Mouse (Mus musculus) thymus, postnatal 14 days (tissue): ENCODE measurements around the gene Agxt.

Experiments used
- DNase-seq: peaks from one replicate; pipeline ENCODE4 v3.0.0; 2021

Gene Agxt

GRCm38 (mm10) chr1:93135036-93135526 lies at the start of gene Agxt:
Agxt (plus strand) TSS chr1:93135240.
- DNase-seq, result no peak

- no peak for DNase-seq
Observed at GRCm38 (mm10) chr1:93092582-93092981, 42.5 kb upstream of the Agxt start.

DNA sequence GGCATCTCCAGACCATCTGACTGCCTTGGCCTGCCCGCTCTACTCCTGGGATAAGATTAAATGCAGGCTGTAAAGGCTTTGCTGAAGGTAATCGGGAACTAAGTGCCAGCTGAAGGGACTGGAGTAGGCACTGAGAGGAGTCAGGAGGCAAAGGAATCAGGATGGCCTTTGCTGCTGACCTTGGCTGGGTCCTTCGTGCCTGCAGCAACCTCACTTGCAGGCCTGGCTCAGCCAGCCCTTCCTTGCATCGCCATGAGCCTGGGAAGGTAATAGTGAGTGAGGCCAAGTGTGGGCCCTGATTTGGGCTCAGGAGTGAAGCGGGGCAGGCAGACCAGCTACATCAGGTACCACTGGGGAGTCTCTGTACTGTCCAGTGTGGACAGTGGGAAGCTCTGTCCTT lies 36.1 kb upstream of the Agxt start:
- DNase-seq, result no peak

GRCm38 (mm10) chr1:93100243-93100575 lies 34.8 kb upstream of the Agxt start:
- no peak for DNase-seq

DNA sequence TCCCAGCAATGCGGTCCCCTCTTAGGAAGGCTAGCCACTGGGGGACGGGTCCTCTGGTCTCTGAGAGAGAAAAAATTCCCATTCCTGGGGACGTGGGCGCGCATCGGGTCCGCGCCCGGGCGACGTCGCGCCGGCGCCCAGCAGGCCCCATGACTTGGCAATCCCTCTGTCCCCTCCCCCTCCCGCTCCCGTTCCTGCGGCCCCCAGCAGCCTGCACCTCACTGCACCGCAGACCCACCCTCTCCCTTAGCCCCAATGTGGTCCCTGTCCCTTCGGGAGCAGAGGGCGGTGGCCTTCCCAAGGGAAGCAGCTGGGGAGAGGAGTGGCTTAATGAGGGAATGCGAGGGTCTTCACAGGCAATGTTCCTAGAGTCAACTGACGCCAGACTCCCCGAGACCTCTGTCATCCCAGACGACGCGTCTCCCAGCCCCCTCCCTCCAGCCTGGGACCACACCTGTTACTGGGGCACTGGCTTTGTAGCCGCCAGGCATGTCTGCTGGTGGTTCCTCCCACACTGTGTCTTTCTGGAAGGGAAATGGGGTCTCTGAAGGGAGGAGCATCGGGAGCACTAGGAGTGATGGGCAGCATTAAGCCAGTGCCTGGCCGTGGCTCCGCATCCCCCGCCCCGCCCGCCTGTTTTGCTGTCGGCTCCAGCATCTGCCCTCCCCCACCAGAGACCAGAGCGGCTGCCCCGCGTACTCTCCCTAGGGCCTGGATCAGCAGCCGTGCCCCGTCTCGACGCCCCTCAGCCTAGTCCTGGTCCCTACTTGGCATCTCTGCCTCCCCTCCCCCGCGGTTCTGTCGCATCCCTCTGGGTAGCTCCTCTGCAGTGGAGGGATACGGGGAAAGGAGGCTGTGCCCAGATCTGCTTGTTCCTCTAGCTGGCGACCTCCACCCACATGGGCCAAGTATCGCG lies 34.2 kb upstream of the Agxt start:
- DNase-seq, result no peak

GRCm38 (mm10) chr1:93101571-93102061 lies 33.4 kb upstream of the Agxt start, which contains the start of gene Kif1a:
Kif1a (minus strand) TSS chr1:93101951.
- DNase-seq, result no peak

DNA sequence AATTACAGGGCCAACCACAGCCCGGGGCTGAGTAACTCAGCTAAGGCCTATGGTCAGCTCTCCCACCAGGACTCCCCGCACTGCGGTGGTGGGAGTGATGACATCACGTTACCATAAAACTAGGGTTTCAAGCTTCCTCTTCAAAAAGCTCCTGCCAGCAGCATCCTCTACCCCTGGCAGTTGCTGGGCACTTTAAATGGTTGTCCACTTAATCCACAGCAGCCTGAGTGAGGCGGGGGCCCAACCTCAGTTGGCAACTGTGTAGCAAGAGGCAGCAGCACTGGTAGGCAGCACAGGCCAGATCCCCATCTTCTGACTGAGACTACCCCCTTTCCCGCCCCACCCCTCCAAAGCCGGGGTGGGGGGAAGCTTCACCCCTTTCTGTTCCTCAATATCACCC lies 32.3 kb upstream of the Agxt start:
- DNase-seq, result no peak

GRCm38 (mm10) chr1:93114713-93115463 lies 20.2 kb upstream of the Agxt start:
- DNase-seq, result peak; percentile 69

- DNase-seq, result no peak
Observed at GRCm38 (mm10) chr1:93115471-93115870, 19.6 kb upstream of the Agxt start.

DNA sequence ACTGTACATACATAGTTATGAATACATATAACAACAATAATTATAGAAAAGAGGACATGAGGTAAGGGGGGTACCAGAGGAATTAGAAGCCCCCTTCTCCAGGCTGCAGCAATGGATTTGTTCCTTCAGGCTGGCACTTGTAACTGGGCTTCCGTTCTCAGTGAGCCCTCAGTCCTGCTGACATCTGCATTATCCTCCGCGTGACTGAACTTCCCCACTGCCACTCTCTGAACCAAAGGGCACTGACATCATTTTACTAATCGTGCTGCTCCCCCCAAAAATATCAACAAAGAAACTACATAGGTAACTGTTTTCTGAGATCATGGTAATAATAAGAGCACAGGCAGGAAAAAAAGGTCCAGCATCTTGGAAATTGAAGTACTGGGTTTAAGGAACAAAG lies 16.2 kb upstream of the Agxt start:
- no peak for DNase-seq

GRCm38 (mm10) chr1:93123179-93123854 lies 11.7 kb upstream of the Agxt start:
- DNase-seq, result no peak

DNA sequence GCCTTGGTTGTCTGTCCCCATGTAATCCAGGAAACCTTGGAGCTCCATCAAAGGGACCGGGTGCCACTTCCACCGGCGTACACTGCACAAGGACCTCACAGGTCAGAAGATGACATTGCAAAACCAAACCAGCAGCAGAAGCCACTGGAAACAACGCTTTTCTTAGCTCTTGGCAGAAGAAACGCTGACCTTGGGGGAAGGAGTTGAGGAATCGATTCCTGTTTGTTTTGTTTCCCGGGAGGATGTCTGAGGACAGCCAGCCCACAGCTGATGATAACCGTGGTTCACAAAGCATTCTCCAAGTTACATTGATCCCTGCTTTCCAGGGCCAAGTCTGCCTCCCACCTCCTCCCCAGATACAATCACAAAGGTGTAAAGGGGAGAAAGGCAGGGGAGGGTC lies 11.0 kb upstream of the Agxt start:
- DNase-seq, result no peak

GRCm38 (mm10) chr1:93125256-93125655 lies 9.8 kb upstream of the Agxt start:
- DNase-seq, result no peak

DNA sequence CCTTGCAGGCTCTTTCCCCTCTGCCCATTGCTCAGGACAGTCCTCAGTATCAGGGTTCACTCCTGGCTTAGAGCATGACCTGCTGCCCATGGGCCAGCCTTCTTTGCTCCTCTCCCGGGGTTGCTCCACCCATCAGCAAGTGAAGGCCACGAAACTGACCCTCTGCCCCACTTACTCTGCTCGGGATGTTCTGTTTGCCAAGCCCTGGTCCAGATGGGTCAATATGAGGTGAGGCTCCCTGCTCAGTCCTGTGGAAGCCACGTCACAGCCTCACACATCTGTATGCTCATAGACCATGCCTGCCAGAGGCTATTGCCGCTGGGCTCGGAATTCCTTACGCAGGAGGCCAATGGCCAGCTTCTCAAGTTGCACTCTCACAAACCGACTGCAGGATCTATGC lies 6.8 kb upstream of the Agxt start:
- no peak for DNase-seq

DNA sequence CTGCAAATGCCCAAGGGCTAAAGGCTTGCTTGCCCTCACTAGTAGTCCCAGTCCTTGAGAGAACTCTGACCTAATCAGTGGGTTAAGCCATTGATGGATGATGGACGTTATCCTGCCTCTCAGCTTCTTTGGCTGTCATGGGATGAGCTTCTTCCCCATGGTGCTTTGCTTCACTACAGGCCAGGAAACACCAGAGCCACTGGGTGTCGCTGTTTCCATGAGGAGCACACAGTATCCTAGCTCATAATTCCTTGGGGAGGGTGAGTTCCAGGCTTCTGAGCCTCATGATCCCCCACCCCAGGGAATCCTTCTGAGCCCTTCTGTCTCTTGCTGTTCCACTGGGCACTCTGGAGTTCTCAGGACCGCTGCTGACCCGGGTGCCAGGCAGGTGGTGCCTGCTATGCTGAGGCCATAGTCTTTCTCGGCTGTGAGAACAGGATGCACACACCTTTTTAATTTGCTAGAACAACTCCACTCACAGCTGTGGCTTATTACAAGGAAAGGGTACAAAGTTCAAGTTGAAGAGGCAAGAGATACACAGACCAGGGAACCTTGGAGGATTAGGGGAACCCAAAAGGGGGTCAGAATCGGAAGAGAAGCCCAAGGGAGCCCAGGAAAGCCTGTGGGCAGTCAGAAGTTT lies 6.2 kb upstream of the Agxt start:
- DNase-seq, result no peak

- DNase-seq, result no peak
Observed at GRCm38 (mm10) chr1:93130242-93130983, 4.6 kb upstream of the Agxt start.

DNA sequence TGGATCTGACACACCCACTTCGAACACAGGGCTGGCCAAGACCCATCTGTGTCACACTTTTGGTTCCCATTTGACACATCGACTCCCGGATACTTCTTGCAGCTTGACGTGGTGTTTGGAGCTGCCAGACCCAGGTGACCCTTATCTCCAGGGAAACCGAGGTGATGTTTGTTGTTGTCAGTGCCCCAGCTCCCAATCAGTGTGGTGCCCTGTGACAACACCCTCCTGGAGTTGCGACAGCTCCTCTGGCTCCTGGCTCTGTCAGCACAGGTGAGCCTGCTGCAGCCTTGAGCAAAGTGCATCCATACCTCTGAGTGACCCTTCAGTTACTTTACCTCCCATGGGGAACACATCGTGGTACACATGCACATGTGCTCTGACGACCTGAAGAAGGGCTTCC lies 2.4 kb upstream of the Agxt start:
- no peak for DNase-seq

GRCm38 (mm10) chr1:93138534-93138933 lies 3.5 kb downstream of the Agxt start:
- no peak for DNase-seq

- no peak for DNase-seq
Observed at GRCm38 (mm10) chr1:93139713-93140112, 4.7 kb downstream of the Agxt start.

- DNase-seq, result no peak
Observed at GRCm38 (mm10) chr1:93142871-93143270, 7.8 kb downstream of the Agxt start.

- no peak for DNase-seq
Observed at GRCm38 (mm10) chr1:93144176-93144575, 9.1 kb downstream of the Agxt start.
